Mouse (Mus musculus) liver, postnatal 0 days (tissue): ENCODE measurements around the gene Eef1akmt2.

Experiments used
- CTCF ChIP-seq: sonication (generic); IDR thresholded peaks from 2 replicates; pipeline ENCODE4 v1.5.1; 2016; ENCODE audit warnings: antibody characterized with exemption, low read depth
- EP300 ChIP-seq: IDR thresholded peaks from 2 replicates; pipeline ENCODE4 v1.6.1; 2016; ENCODE audit warnings: antibody characterized with exemption, low read depth, mild to moderate bottlenecking

DNA sequence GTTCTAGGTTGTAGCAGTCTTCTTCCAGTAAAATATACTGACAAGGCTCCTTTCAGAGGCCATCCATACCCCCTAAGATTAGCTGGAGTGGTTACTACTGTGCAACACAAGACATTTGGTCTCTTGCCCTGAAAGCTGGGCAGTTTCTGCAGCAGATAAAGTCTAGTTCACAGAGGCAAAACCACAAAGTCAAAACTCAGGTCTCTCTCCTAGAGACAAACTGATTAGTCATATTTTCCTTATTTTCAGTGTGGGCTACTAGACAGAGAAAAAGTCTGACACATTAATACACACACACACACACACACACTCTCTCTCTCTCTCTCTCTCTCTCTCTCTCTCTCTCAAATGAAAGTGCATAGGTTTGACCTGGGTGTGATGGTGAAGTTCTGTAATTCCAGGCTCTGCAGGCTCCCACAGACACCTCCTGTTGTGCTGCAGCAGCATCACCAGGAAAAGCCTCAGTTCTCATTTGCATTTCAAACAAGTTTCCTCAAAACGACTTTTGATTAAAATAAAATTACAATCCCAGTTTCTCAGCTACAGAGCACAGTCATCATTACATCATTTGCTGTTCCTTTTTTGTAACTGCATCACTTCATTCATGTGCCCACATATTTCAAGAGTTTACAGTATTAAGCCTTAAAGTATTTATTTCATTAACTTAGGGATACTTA is 28.0 kb downstream of the Eef1akmt2 start:
- TF ChIP-seq CTCF (no peak), EP300 (no peak)
